Mouse (Mus musculus) heart, postnatal 0 days (tissue): ENCODE measurements around the gene Sestd1. TPM values are rescaled to one million over a fixed set of nuclear protein-coding genes. Genes with fewer than 3 reads are reported as not detected.

Experiments
- ATAC-seq: fragments of 200-750 bp; cut with Nextera tagmentation; 2 replicates; pipeline ENCODE4 v1.8.0; 2017; ENCODE audit warnings: low read depth, moderate number of reproducible peaks, moderate library complexity; ENCODE audit not compliant: insufficient read depth
- DNase-seq: peaks from one replicate; pipeline ENCODE4 v3.0.0-alpha.2; 2016; ENCODE audit warnings: low spot score
- H3K27ac ChIP-seq: fragments of 300-500 bp; sonication (generic); 2 replicates; pipeline ENCODE4 v1.5.1; 2014; ENCODE audit warnings: low read depth, mild to moderate bottlenecking
- H3K27me3 ChIP-seq: fragments of 300-500 bp; sonication (generic); 2 replicates; pipeline ENCODE4 v1.6.1; 2014; ENCODE audit warnings: low read length, mixed read lengths; ENCODE audit not compliant: control insufficient read depth, insufficient read depth
- H3K36me3 ChIP-seq: fragments of 300-500 bp; sonication (generic); replicated peaks from 2 replicates; pipeline ENCODE4 v1.6.1; 2014; ENCODE audit warnings: low read length, mixed read lengths; ENCODE audit not compliant: control insufficient read depth, insufficient read depth
- H3K4me1 ChIP-seq: fragments of 300-500 bp; sonication (generic); 2 replicates; pipeline ENCODE4 v1.6.1; 2014; ENCODE audit warnings: antibody characterized with exemption; ENCODE audit not compliant: control insufficient read depth, insufficient read depth
- H3K4me2 ChIP-seq: fragments of 300-500 bp; sonication (generic); 2 replicates; pipeline ENCODE4 v1.6.1; 2014; ENCODE audit warnings: low read depth, mild to moderate bottlenecking, low read length, moderate library complexity
- H3K4me3 ChIP-seq: fragments of 300-500 bp; sonication (generic); 2 replicates; pipeline ENCODE4 v1.5.1; 2014; ENCODE audit warnings: low read depth, low read length
- H3K9ac ChIP-seq: fragments of 300-500 bp; sonication (generic); replicated peaks from 2 replicates; pipeline ENCODE4 v1.6.1; 2014; ENCODE audit warnings: low read depth, low read length, mixed read lengths
- H3K9me3 ChIP-seq: fragments of 300-500 bp; sonication (generic); replicated peaks from 2 replicates; pipeline ENCODE4 v1.6.1; 2016; ENCODE audit warnings: low read length; ENCODE audit not compliant: control insufficient read depth
- CTCF ChIP-seq: IDR thresholded peaks from 2 replicates; pipeline ENCODE4 v1.5.1; 2016; ENCODE audit warnings: antibody characterized with exemption, control low read depth, low read depth
- EP300 ChIP-seq: IDR thresholded peaks from 2 replicates; pipeline ENCODE4 v1.6.1; 2016; ENCODE audit warnings: antibody characterized with exemption, low read depth
- WGBS: fragments of 180-500 bp; shearing (Covaris S2); extraction: QIAGEN DNeasy Blood & Tissue Kit; methylation state at CpG from one replicate; pipeline ENCODE4 v1.1.7; 2014; 5-methylcytosine and 5-hydroxymethylcytosine counted together
- polyA plus RNA-seq: library from polyadenylated mRNA; unstranded; fragments of >200 nt; fragmentation: Nextera tagmentation; extraction: Ambion mirVana; gene quantifications from 2 replicates; pipeline ENCODE4 v1.2.1, GENCODE M21; 2015
- total RNA-seq: library from RNA; depleted of rRNA; stranded (reverse); fragments of >200 nt; gene quantifications from 2 replicates; pipeline ENCODE4 v1.2.3, GENCODE M21; 2014; ENCODE audit warnings: low replicate concordance

The Sestd1 gene
- total and polyA plus RNA-seq, 2 experiments from 2014 or later, result 9.7 to 9.8 TPM

GRCm38 (mm10) chr2:77173366-77173765, 107.0 kb downstream of the Sestd1 start:
- Histone ChIP-seq H3K27ac (peak overlapping the region; percentile 98), H3K4me2 (peak overlapping the region; percentile 2; the same call in 1 of the 2 replicates), H3K4me1 (peaks cover 43% of the 10 kb centered on the region), H3K9me3 (no peaks in the 10 kb centered on the region), H3K9ac (no peak overlapping the region), H3K36me3 (peaks cover 2% of the 10 kb centered on the region), H3K27me3 (no peaks in the 10 kb centered on the region), H3K4me3 (no peak overlapping the region)
- WGBS, result 34% methylated on average over 6 of the region's 6 CpGs
- no peak for TF ChIP-seq CTCF
- TF ChIP-seq EP300, result no peak
- ATAC-seq (no peak), DNase-seq (peak; percentile 53)

- DNase-seq, result peak; percentile 31
These were observed 108.1 kb downstream of the Sestd1 start for GRCm38 (mm10) chr2:77172241-77172671.

GRCm38 (mm10) chr2:77171444-77172240, 108.8 kb downstream of the Sestd1 start:
- H3K4me2 ChIP-seq, result peak overlapping the region; percentile 82
- H3K9ac ChIP-seq, result peak overlapping the region; percentile 32
- H3K27me3 ChIP-seq, result no peaks in the 10 kb centered on the region
- TF ChIP-seq CTCF (no peak), EP300 (peak; percentile 60; the same call in 1 of the 2 replicates)
- H3K36me3 ChIP-seq, result peaks cover 16% of the 10 kb centered on the region
- no peaks in the 10 kb centered on the region for H3K9me3 ChIP-seq
- DNase-seq (peak; percentile 74), ATAC-seq (peak; percentile 28; the same call in 1 of the 2 replicates)
- peak overlapping the region; percentile 14 for H3K4me3 ChIP-seq
- H3K27ac ChIP-seq, result peak overlapping the region; percentile 98
- peaks cover 50% of the 10 kb centered on the region for H3K4me1 ChIP-seq
- WGBS, result 17% methylated on average over 23 of the region's 23 CpGs

More at GRCm38 (mm10) chr2:77172241-77172671, 108.1 kb downstream of the Sestd1 start:
- no peak for TF ChIP-seq CTCF
- no peak for TF ChIP-seq EP300
- peak overlapping the region; percentile 82 for H3K4me2 ChIP-seq
- peaks cover 44% of the 10 kb centered on the region for H3K4me1 ChIP-seq
- 37% methylated on average over 10 of the region's 10 CpGs for WGBS
- ATAC-seq, result no peak
- no peaks in the 10 kb centered on the region for H3K27me3 ChIP-seq
- H3K4me3 ChIP-seq, result 0 out of 2 replicates have a peak overlapping the region, but pooled peaks have one; percentile 14
- H3K27ac ChIP-seq, result peak overlapping the region; percentile 98
- no peaks in the 10 kb centered on the region for H3K9me3 ChIP-seq
- H3K36me3 ChIP-seq, result peaks cover 13% of the 10 kb centered on the region
- peak overlapping the region; percentile 32; the same call in 1 of the 2 replicates for H3K9ac ChIP-seq

- Histone ChIP-seq H3K36me3 (peaks cover 21% of the 10 kb centered on the region), H3K4me1 (peaks cover 52% of the 10 kb centered on the region), H3K4me2 (peak within 1 kb of the TSS; percentile 82), H3K4me3 (peak within 1 kb of the TSS; percentile 76), H3K9ac (peak within 1 kb of the TSS; percentile 82), H3K27ac (peak within 1 kb of the TSS; percentile 98), H3K9me3 (no peaks in the 10 kb centered on the region), H3K27me3 (no peaks in the 10 kb centered on the region)
- ATAC-seq (no peak), DNase-seq (peak; percentile 94)
- 0% methylated on average over 5 of the region's 6 CpGs for whole genome bisulfite sequencing
- TF ChIP-seq CTCF (no peak), EP300 (no peak)
These were observed 109.7 kb downstream of the Sestd1 start, which contains the start of gene Ccdc141 for GRCm38 (mm10) chr2:77170633-77171105. Gene Ccdc141 (minus strand): TSS chr2:77170636.

- DNase-seq, result peak; percentile 67
- ATAC-seq, result peak; percentile 75
- Histone ChIP-seq H3K9me3 (no peaks in the 10 kb centered on the region), H3K4me1 (peaks cover 49% of the 10 kb centered on the region), H3K36me3 (peaks cover 21% of the 10 kb centered on the region), H3K4me2 (peak overlapping the region; percentile 82), H3K27me3 (no peaks in the 10 kb centered on the region), H3K27ac (peak overlapping the region; percentile 98), H3K4me3 (peak overlapping the region; percentile 76), H3K9ac (peak overlapping the region; percentile 82)
- no peak for TF ChIP-seq EP300
- no peak for TF ChIP-seq CTCF
- 2% methylated on average over 21 of the region's 21 CpGs for WGBS
These were observed 110.3 kb downstream of the Sestd1 start for GRCm38 (mm10) chr2:77169916-77170632.
